Mouse (Mus musculus): ENCODE measurements around the gene Zfp386. TPM values are rescaled to one million over a fixed set of nuclear protein-coding genes. Genes with fewer than 3 reads are reported as not detected.
"Not testable (repeated sequence)": the region's sequence is repeated elsewhere in the genome, so short reads cannot be mapped to it uniquely, and the experiment has no call there.

Gene Zfp386
- 10 to 100 TPM; 27.8 to 29.3 TPM for total RNA-seq (2021)
- long read RNA-seq, transcript Zfp386-201 (3 exons, 1,958 nt) = major isoform, 13 of 17 reads
- long read RNA-seq, partial matches to known transcripts = 0 of 17 reads
- long read RNA-seq, other reads (novel, unspliced or antisense) = 3 of 17 reads

DNA sequence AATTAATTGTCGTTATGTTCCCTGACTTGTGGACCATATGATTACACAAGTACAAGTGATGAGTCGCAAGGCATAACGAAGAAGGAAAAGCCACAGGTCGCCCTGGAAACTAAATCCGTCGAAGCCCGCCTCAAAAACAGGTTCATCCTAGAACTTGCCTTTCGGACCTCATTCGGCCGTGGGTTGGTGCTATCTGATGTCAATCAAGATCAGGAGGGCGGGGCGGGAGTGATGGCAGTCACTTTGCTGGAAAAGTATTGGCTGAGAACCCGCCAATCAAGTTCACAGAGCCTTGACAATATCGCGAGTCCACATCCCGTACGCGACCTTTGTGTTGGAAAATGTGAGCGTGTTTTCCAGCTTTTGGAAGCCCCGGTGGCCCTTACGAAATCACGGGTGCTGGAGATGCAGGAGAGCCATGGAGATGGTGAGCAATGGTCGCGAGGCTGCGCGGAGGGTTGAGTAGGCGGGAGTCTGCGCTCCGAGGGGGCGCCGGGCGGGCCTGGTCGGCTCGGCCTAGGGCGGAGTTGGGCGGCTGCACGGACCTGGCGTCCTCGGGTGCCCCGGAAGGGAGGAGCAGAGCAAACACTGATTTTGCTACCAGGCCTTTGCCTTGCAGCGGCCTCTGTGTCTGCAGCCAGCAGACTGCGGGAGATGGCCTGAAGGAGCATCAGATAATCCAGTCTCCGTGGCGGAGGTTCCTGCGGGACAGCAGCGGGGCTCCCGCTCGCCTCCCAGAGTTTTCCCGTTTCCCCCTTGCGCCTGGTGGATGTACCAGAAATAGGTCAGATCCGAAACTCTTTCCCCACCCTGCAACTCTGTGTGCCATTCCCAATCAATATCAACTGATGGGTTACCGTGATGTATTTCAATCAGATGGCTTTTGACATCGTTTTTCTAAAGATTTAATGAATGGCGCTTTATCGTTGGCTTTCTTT lies at the start of gene Zfp386:
Zfp386 (plus strand) TSS at position 285 of the 938 bp plus-strand sequence.
- peak; percentile 97 to 100 for DNase-seq (ENCODE audit: low spot score in 2 of 2)

- not testable (repeated sequence) for DNase-seq (ENCODE audit: low spot score in 2 of 2)
Observed at GRCm38 (mm10) chr12:115999784-116000183, 47.7 kb upstream of the Zfp386 start.

GRCm38 (mm10) chr12:116002946-116003345 lies 44.6 kb upstream of the Zfp386 start:
- not testable (repeated sequence) for DNase-seq (ENCODE audit: low spot score in 2 of 2)

GRCm38 (mm10) chr12:116010812-116011211 lies 36.7 kb upstream of the Zfp386 start:
- DNase-seq (ENCODE audit: low spot score in 2 of 2) = no peak

DNA sequence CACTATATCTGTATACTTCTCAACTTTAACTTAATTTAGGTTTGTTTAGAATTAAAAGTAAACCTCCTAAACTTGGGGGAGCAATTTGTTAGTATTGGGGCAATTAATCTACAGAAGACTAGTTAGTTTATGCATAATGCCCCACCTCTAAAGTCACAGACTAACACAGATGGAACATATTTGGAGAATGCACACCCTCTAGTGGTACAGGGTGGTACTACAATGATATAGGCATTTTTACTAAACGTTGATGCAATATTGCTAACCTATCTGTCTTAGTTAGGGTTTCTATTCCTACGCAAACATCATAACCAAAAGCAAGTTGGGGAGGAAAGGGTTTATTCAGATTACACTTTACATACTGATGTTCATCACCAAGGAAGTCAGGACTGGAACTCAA lies 19.4 kb upstream of the Zfp386 start:
- DNase-seq (ENCODE audit: low spot score in 2 of 2) = no peak

GRCm38 (mm10) chr12:116035346-116035745 lies 12.2 kb upstream of the Zfp386 start:
- no peak for DNase-seq (ENCODE audit: low spot score in 2 of 2)

- DNase-seq (ENCODE audit: low spot score in 2 of 2) = no peak
Observed at GRCm38 (mm10) chr12:116044785-116045184, 2.7 kb upstream of the Zfp386 start.

DNA sequence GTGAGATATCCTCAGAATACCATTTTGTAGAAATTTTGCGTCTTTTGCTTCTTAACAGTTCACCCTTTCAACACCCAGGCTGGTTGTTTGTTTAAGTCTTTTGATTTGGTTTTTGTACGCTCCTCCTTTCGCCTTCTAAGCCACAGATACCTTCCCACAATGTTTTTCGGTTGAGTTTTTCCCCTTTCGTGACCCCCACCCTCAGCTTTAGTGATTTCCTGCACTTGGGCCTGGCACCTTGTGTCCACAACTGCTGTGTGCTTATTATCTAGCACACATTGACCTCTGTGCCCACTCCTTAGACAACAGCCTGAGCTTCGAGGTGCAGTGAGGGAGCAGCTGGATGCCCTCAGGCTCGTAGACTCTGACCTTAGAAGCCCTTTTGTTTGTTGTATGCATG lies 1.2 kb downstream of the Zfp386 start:
- no peak for DNase-seq (ENCODE audit: low spot score in 2 of 2)

DNA sequence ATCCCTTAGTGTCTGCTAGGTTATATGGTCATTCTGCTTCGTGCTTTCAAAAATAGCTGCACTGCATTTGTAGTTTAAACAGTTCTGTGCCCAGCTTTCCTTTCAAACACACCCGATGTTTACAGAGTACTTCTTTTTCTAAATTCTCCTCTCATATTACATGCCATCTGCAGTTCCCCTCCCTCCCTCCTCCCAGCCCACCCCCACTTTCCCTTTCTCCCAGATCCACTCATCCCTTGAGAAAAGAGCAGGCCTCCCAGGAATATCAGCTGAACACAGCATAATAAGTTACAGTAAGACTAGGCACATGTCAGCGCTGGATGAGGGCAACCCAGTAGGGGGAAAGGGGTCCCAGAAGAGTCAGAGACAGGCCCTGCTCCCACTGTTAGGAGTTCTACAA lies 1.7 kb downstream of the Zfp386 start:
- no peak for DNase-seq (ENCODE audit: low spot score in 2 of 2)

GRCm38 (mm10) chr12:116049701-116050100 lies 2.2 kb downstream of the Zfp386 start:
- no peak for DNase-seq (ENCODE audit: low spot score in 2 of 2)

- no peak for DNase-seq (ENCODE audit: low spot score in 2 of 2)
Observed at GRCm38 (mm10) chr12:116054342-116054741, 6.8 kb downstream of the Zfp386 start.

DNA sequence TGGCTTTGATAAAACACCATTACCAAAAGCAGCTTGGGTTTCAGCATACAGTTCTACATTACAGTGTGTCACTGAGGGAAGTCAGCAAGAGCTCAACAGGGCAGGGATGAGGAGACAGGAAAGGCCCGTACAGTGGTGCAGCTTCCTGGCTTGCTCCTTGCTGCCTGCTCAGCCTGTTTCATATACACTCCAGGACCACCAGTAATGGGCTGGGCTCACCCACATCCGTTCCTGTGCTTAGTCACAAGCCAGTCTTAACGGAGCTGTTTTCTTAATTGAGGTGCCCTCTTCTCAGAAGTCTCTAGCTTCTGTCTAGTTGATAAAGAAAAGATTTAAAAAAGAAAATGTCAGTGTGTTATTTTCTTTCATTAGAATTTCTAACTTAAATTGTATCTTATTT lies 8.6 kb downstream of the Zfp386 start:
- DNase-seq (ENCODE audit: low spot score in 2 of 2) = no peak

- DNase-seq (ENCODE audit: low spot score in 2 of 2) = no peak
Observed at GRCm38 (mm10) chr12:116061561-116062193, 14.2 kb downstream of the Zfp386 start.

- DNase-seq (ENCODE audit: low spot score in 2 of 2) = no peak
Observed at GRCm38 (mm10) chr12:116062194-116062583, 14.7 kb downstream of the Zfp386 start.

DNA sequence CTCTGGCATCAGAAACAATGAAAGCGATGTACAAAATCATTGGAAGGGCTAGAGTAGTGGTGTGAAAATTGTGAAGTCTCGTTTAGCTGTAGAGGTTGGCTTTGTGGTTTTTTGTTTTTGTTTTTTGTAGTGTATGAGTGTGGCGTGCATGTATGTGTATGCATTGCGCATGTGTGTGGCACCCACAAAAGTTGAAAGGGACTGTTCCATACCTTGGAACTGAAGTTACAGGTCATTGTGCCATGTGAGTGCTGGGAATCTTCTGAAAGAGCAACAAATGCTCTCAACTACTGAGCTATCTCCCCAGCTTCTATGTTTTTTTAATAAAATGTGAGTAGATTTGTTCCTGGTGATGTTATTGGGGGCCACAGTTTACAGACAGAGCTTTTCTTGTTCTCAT lies 15.5 kb downstream of the Zfp386 start:
- DNase-seq (ENCODE audit: low spot score in 2 of 2) = no peak

- DNase-seq (ENCODE audit: low spot score in 2 of 2) = peak in 1 of 2 experiments; percentile 31
Observed at GRCm38 (mm10) chr12:116071023-116071422, 23.5 kb downstream of the Zfp386 start.

DNA sequence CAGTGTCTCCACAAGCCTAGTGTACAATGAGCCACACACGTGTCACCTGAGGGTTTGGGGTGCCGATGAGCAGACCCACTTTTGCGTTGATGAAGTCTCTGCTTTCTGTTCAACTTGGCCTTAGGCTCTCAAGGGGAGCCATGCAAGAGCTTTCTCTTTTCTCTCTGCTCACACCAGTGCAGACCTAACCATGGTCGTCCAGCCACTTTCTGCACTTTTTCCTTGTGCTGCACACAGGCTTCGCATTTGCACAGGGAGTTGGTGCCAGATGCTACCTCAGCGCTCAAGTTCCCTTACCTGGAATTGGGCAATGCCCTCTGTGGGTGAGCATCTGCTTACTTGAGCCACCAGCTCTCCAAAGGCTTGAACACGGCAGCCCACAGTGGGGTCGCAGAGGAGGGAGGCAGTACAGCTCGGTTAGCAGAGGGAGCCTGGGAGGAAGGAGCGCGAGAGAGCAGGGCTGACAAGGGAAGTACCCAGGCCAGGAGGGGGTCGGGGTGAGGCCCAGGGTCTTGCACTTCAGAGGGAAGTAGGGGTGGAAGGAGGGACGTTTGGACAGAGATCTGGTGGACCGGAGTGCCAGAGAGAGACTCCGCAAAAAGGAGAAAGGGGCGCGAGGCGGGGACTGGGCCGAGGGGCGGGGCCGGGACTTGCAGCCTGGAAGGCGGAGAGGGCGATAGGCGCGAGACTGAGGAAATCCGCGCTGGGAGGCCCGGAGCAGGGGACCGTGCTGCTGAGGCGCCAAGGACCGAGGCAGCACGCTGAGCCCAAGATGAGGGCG lies 29.7 kb downstream of the Zfp386 start, which contains the start of gene Vipr2:
Vipr2 (plus strand) TSS at position 653 of the 781 bp plus-strand sequence.
- DNase-seq (ENCODE audit: low spot score in 2 of 2) = no peak

DNA sequence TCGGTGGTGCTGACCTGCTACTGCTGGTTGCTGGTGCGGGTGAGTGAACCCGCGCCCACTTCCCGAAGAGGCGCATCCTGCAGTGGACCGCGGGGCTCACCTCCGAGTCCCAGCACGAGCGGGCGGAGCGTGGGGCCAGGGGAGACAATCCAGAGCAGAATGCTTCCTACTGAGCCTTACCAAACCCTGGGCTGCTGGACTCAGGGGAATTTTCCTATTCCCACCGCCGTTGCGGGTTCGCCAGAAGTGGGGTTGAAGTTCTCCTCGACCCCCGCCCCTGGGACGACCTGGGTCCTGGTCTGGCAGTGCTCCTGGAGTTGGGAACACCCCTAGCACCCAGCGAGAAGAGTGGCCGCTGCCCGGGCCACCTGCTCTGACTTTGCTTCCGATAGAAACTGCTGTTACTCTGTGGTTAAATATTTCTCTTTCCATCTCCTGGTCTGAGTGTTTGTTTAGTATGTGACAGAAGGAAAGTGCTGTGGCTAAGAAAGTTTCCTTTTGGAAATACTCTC lies 30.4 kb downstream of the Zfp386 start:
- DNase-seq (ENCODE audit: low spot score in 2 of 2) = no peak

- DNase-seq (ENCODE audit: low spot score in 2 of 2) = no peak
Observed at GRCm38 (mm10) chr12:116083125-116083524, 35.6 kb downstream of the Zfp386 start.

- DNase-seq (ENCODE audit: low spot score in 2 of 2) = no peak
Observed at GRCm38 (mm10) chr12:116084294-116084693, 36.8 kb downstream of the Zfp386 start.
